Mouse (Mus musculus): ENCODE results near the gene Itgax.

DNA sequence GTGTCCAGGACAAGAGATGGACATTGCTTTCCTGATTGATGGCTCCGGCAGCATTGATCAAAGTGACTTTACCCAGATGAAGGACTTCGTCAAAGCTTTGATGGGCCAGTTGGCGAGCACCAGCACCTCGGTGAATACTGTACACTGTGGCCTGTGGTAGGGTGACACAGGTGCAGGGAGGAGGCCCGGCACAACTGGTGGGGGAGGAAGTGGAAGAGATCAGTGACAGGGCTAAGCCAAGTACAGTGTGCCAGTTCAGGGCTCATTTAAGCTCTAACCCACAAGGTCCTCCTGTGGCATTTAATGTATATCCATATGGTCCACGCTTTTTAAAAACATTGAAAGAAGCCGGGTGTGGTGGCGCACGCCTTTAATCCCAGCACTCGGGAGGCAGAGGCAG, 52.3 kb downstream of the Itgax start:
- TF ChIP-seq GATA1 (IDR thresholded peaks at IDR 0.05; ENCODE audit: low read length) (no peak), TAL1 (IDR thresholded peaks at IDR 0.05; ENCODE audit: low read length) (no peak)

Data from erythroblast, embryonic 14.5 days (primary cell).